Mouse (Mus musculus): ENCODE measurements around the gene Rab6a. TPM values are rescaled to one million over a fixed set of nuclear protein-coding genes. Genes with fewer than 3 reads are reported as not detected.
A peak's percentile ranks its signal among the peaks of the same experiment; 100 is the strongest.

Rab6a gene
- polyA plus RNA-seq, 1 experiment from 2014 or later = 209 TPM

DNA sequence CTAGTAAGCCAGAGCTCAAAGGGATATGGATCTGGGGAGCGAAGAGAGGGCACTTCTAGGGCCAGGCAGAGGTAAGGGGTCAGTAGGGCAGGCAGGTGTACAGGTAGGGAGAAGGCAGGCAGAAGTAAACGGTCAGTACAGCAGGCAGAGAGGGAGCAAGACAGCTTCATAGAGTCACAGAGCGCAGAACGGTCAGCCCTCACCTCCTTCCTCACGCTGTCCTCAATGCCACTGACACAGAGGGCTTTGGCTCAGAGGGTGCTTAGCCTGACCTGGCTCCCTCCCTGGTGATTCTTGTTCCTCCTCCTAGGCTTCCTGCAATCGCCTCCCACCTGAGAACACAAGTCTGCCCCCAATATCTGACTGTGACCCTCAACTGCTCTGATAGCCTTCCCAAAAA lies 43.2 kb downstream of the Rab6a start:
- no peaks in the 10 kb centered on the region for H3K36me3 ChIP-seq (ENCODE audit: control insufficient read depth, insufficient read depth)
- no peak overlapping the region for H3K4me3 ChIP-seq (replicated peaks; ENCODE audit: low read length)
- no peak for ATAC-seq
- no peak overlapping the region for H3K27ac ChIP-seq (ENCODE audit: low read length)
- H3K4me1 ChIP-seq (replicated peaks; ENCODE audit: control insufficient read depth, insufficient read depth, low read length) = peaks cover 6% of the 10 kb centered on the region
- H3K9me3 ChIP-seq (ENCODE audit: control insufficient read depth, low read length) = no peaks in the 10 kb centered on the region
- no peak overlapping the region for H3K9ac ChIP-seq (replicated peaks; ENCODE audit: low read depth, low read length)
- 78% methylated on average over 6 of the region's 6 CpGs for WGBS
- no peaks in the 10 kb centered on the region for H3K27me3 ChIP-seq (replicated peaks; ENCODE audit: control insufficient read depth, insufficient read depth, low read length)
- H3K4me2 ChIP-seq (ENCODE audit: low read length) = no peak overlapping the region

DNA sequence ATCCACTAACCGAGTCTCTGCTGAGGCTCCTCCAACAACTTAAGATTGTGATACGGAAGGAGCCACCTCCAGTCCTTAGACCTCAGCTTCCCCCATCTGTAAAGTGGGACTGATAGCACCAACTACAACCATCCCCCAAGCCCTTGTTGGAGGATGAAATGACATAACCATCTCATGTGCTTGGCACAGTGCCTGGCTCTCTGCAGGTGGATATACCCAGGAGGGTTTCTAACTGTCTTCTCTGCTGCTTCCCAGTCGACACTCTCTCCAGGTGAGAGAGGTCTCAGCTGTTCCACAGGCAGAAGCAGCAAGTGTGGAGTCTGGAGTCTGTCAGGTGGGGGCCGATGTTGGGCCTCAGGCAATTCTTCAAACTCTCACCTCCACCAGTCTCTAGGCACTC lies 43.8 kb downstream of the Rab6a start:
- Histone ChIP-seq H3K4me1 (replicated peaks; ENCODE audit: control insufficient read depth, insufficient read depth, low read length) (peaks cover 6% of the 10 kb centered on the region), H3K36me3 (ENCODE audit: control insufficient read depth, insufficient read depth) (no peaks in the 10 kb centered on the region), H3K9ac (replicated peaks; ENCODE audit: low read depth, low read length) (no peak overlapping the region), H3K27ac (ENCODE audit: low read length) (no peak overlapping the region), H3K9me3 (ENCODE audit: control insufficient read depth, low read length) (no peaks in the 10 kb centered on the region), H3K4me3 (replicated peaks; ENCODE audit: low read length) (no peak overlapping the region), H3K27me3 (replicated peaks; ENCODE audit: control insufficient read depth, insufficient read depth, low read length) (no peaks in the 10 kb centered on the region), H3K4me2 (ENCODE audit: low read length) (no peak overlapping the region)
- no peak for ATAC-seq
- WGBS = 70% methylated on average over 4 of the region's 4 CpGs

DNA sequence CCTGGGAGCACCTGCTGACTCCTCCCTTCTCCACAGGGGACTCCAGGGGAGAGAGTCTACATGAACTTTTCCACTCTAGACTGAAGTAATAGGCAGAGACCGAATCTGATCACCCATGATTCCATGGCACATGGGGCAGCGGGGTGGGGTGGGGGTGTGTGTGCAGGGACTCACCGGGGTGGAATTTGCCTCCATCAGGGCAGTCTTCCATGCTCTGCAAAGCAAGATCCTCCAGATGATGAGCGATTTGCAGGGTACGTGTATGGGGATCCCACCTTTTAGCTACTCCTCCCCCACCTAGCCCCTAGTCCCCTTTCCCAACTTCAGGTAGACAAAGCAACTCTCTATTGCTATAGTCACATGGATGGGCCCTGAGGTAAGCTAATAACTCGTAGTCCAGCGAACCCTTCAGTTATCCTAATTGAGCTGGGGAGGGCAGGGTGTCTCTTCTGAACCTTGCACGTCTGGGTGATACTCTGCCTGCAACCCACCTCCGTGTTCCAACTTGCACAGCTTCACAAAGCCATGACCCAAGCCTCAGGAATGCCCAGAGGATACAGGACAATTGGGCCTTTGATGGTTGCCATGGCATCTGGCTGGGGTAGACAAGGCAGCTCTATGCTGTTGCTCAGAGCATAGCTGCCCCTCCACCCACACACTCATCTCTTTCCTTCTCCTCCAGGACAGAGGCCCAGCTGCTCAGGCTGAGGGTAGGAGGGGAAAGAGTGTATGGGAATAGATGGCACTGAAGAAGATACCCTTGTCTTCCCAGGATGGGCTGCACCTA lies 46.5 kb downstream of the Rab6a start:
- Histone ChIP-seq H3K4me3 (replicated peaks; ENCODE audit: low read length) (no peak overlapping the region), H3K9ac (replicated peaks; ENCODE audit: low read depth, low read length) (no peak overlapping the region), H3K9me3 (ENCODE audit: control insufficient read depth, low read length) (no peaks in the 10 kb centered on the region), H3K36me3 (ENCODE audit: control insufficient read depth, insufficient read depth) (no peaks in the 10 kb centered on the region), H3K27me3 (replicated peaks; ENCODE audit: control insufficient read depth, insufficient read depth, low read length) (no peaks in the 10 kb centered on the region), H3K4me2 (ENCODE audit: low read length) (no peak overlapping the region), H3K27ac (ENCODE audit: low read length) (no peak overlapping the region), H3K4me1 (replicated peaks; ENCODE audit: control insufficient read depth, insufficient read depth, low read length) (peaks cover 9% of the 10 kb centered on the region)
- 50% methylated on average over 9 of the region's 9 CpGs for WGBS
- peak; percentile 73 for ATAC-seq

DNA sequence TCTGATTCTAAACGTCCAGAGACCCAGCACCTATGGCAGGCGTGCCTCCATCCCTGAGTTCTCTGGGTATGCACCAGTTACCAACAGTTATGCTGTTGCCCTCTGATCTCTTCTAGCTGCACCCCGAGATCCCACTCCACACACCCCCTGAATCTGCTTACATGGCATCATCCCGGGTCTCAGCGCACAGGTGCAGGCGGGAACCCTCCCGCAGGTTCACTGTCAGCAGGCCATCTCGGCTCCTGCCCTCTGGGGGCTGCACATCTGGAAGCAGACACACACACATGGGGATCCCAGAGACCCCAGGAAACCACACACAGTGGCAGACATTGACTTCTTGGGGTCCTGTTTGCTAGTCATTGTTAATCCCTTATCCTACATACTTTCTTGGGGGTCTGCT lies 47.2 kb downstream of the Rab6a start:
- Histone ChIP-seq H3K4me1 (replicated peaks; ENCODE audit: control insufficient read depth, insufficient read depth, low read length) (peaks cover 9% of the 10 kb centered on the region), H3K9me3 (ENCODE audit: control insufficient read depth, low read length) (no peaks in the 10 kb centered on the region), H3K27ac (ENCODE audit: low read length) (no peak overlapping the region), H3K9ac (replicated peaks; ENCODE audit: low read depth, low read length) (no peak overlapping the region), H3K27me3 (replicated peaks; ENCODE audit: control insufficient read depth, insufficient read depth, low read length) (no peaks in the 10 kb centered on the region), H3K4me2 (ENCODE audit: low read length) (no peak overlapping the region), H3K36me3 (ENCODE audit: control insufficient read depth, insufficient read depth) (no peaks in the 10 kb centered on the region), H3K4me3 (replicated peaks; ENCODE audit: low read length) (no peak overlapping the region)
- no peak for ATAC-seq
- 87% methylated on average over 8 of the region's 8 CpGs for WGBS

DNA sequence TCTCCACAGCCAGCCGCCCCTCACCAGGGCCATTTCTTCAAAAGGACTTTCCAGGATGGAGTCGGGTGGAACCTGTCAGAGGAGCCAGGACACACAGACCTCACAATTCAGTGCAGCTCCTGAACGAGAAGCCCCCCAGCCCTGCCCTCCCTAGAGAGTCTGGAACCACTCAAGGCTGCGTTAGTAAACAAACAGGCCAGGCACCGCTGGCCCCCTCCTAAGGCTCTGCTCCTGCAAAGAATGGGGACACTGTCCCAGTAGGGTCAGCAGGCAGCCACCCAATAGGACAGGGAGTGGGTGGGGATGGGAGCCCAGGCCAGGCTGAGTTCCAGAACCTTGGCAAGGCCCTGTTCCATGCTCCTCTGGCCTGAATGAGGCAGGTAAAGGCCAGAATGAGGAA lies 49.5 kb downstream of the Rab6a start:
- 53% methylated on average over 5 of the region's 5 CpGs for WGBS
- no peaks in the 10 kb centered on the region for H3K9me3 ChIP-seq (ENCODE audit: control insufficient read depth, low read length)
- H3K4me2 ChIP-seq (ENCODE audit: low read length) = no peak overlapping the region
- no peaks in the 10 kb centered on the region for H3K36me3 ChIP-seq (ENCODE audit: control insufficient read depth, insufficient read depth)
- no peak overlapping the region for H3K9ac ChIP-seq (replicated peaks; ENCODE audit: low read depth, low read length)
- H3K27ac ChIP-seq (ENCODE audit: low read length) = no peak overlapping the region
- ATAC-seq = no peak
- H3K4me1 ChIP-seq (replicated peaks; ENCODE audit: control insufficient read depth, insufficient read depth, low read length) = peaks cover 9% of the 10 kb centered on the region
- no peaks in the 10 kb centered on the region for H3K27me3 ChIP-seq (replicated peaks; ENCODE audit: control insufficient read depth, insufficient read depth, low read length)
- H3K4me3 ChIP-seq (replicated peaks; ENCODE audit: low read length) = no peak overlapping the region

DNA sequence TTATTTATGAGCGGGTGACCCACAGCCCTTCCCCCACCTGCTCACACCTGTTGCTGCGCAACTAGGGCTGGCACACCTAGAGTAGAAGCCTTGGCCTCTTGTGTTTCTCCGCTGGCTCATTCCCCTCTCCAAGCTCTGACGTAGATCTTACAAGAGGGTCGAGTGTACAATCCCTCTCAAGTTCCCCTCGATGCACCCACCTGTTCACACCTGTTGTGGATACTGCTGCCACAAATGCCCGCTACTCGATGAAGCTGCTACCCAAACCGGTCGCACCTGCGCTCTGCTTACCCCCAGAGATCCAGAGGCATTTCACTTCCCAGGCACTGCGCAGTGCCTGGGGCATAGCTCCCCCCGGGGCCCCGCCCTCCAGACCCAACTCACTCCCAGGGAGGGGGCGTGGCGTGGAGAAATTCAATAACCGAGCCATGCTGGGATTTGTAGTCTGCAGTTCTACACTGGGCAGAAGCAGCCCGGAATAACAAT lies 50.9 kb downstream of the Rab6a start:
- peaks cover 11% of the 10 kb centered on the region for H3K4me1 ChIP-seq (replicated peaks; ENCODE audit: control insufficient read depth, insufficient read depth, low read length)
- no peaks in the 10 kb centered on the region for H3K36me3 ChIP-seq (ENCODE audit: control insufficient read depth, insufficient read depth)
- H3K4me2 ChIP-seq (ENCODE audit: low read length) = peak overlapping the region; percentile 38
- ATAC-seq = peak; percentile 39; the same call in 1 of the 2 replicates
- no peak overlapping the region for H3K4me3 ChIP-seq (replicated peaks; ENCODE audit: low read length)
- H3K9ac ChIP-seq (replicated peaks; ENCODE audit: low read depth, low read length) = no peak overlapping the region
- H3K27ac ChIP-seq (ENCODE audit: low read length) = no peak overlapping the region
- H3K27me3 ChIP-seq (replicated peaks; ENCODE audit: control insufficient read depth, insufficient read depth, low read length) = no peaks in the 10 kb centered on the region
- 35% methylated on average over 18 of the region's 18 CpGs for WGBS
- no peaks in the 10 kb centered on the region for H3K9me3 ChIP-seq (ENCODE audit: control insufficient read depth, low read length)

DNA sequence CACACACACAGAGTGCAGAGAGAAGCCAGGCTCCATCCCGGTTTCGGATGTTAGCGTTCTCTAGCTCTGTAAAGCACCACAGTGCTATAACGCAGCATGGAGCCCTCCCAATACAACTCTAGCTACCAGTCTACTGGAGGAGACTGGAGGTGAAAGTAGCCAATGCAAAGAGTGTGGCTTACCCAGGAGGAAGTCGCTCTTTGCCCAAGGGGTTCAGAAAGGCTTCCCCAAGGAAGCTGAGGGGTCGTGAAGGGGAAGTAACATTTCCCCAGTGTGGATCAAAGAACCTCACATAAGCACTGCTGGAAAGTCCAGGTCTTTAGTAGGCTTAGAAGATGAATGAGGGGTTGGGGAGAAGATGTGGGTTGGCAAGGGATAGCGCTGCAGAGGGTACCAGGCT lies 54.1 kb downstream of the Rab6a start:
- H3K9me3 ChIP-seq (ENCODE audit: control insufficient read depth, low read length) = no peaks in the 10 kb centered on the region
- no peaks in the 10 kb centered on the region for H3K36me3 ChIP-seq (ENCODE audit: control insufficient read depth, insufficient read depth)
- 92% methylated on average over 7 of the region's 7 CpGs for WGBS
- no peak for ATAC-seq
- no peak overlapping the region for H3K9ac ChIP-seq (replicated peaks; ENCODE audit: low read depth, low read length)
- no peaks in the 10 kb centered on the region for H3K27me3 ChIP-seq (replicated peaks; ENCODE audit: control insufficient read depth, insufficient read depth, low read length)
- H3K27ac ChIP-seq (ENCODE audit: low read length) = no peak overlapping the region
- H3K4me2 ChIP-seq (ENCODE audit: low read length) = no peak overlapping the region
- H3K4me3 ChIP-seq (replicated peaks; ENCODE audit: low read length) = no peak overlapping the region
- peaks cover 13% of the 10 kb centered on the region for H3K4me1 ChIP-seq (replicated peaks; ENCODE audit: control insufficient read depth, insufficient read depth, low read length)

DNA sequence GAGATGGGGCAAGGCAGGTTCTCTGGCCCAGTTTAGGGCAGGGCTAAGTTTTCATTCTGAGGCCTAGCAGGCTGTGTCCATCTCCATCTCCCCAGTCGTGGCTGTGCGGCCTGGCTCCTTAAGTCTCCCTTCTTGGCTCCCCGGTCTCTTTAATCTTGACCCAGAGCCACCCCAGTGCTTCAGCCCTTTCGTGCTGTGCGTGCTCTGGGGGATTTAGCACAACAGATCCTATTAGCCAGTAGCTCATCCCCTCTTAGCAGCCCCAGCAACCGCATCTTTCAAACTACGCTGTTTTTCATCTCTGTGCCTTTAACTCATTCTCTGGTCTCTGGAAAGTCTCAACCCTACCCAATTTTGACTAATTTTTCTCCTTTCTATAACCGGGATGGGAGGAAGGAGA lies 55.0 kb downstream of the Rab6a start, which contains the start of gene Plekhb1:
Gene Plekhb1, minus strand, starts transcription at position 184 of the 400 bp plus-strand sequence.
- 62% methylated on average over 8 of the region's 8 CpGs for WGBS
- Histone ChIP-seq H3K9ac (replicated peaks; ENCODE audit: low read depth, low read length) (peak within 1 kb of the TSS; percentile 22; the same call in 1 of the 2 replicates), H3K9me3 (ENCODE audit: control insufficient read depth, low read length) (no peaks in the 10 kb centered on the region), H3K4me2 (ENCODE audit: low read length) (peak within 1 kb of the TSS; percentile 46), H3K36me3 (ENCODE audit: control insufficient read depth, insufficient read depth) (no peaks in the 10 kb centered on the region), H3K27ac (ENCODE audit: low read length) (no peak within 1 kb of the TSS), H3K4me3 (replicated peaks; ENCODE audit: low read length) (no peak within 1 kb of the TSS), H3K27me3 (replicated peaks; ENCODE audit: control insufficient read depth, insufficient read depth, low read length) (no peaks in the 10 kb centered on the region), H3K4me1 (replicated peaks; ENCODE audit: control insufficient read depth, insufficient read depth, low read length) (peaks cover 13% of the 10 kb centered on the region)
- no peak for ATAC-seq

DNA sequence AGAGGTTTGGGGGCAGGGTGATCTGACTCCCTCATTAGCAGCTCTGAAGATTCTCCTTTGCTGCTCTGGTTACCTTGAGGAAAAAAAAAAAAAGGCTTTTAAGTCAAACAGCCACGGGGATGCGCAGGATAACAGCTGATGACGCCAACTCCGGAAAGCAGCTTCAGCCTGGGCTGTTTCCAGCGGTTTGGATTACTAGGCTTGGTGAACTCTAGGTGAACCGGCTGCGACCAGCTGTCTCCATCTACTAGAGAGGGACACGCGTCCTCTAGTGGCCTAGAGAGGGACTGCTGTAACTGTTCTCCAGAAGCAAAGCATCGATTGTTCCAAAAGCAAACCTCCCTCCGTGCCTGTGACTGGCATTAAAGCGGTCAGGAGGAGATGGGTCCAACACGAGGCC lies 56.0 kb downstream of the Rab6a start:
- Histone ChIP-seq H3K27ac (ENCODE audit: low read length) (peak overlapping the region; percentile 28; the same call in 1 of the 2 replicates), H3K4me2 (ENCODE audit: low read length) (peak overlapping the region; percentile 46), H3K9ac (replicated peaks; ENCODE audit: low read depth, low read length) (peak overlapping the region; percentile 39; the same call in 1 of the 2 replicates), H3K27me3 (replicated peaks; ENCODE audit: control insufficient read depth, insufficient read depth, low read length) (no peaks in the 10 kb centered on the region), H3K4me3 (replicated peaks; ENCODE audit: low read length) (no peak overlapping the region), H3K9me3 (ENCODE audit: control insufficient read depth, low read length) (no peaks in the 10 kb centered on the region), H3K36me3 (ENCODE audit: control insufficient read depth, insufficient read depth) (no peaks in the 10 kb centered on the region), H3K4me1 (replicated peaks; ENCODE audit: control insufficient read depth, insufficient read depth, low read length) (peaks cover 12% of the 10 kb centered on the region)
- peak; percentile 82 for ATAC-seq
- under 1% methylated on average over 13 of the region's 13 CpGs for WGBS

Measured in forebrain, embryonic 16.5 days (tissue).